16 mouse cellular contexts compared by ENCODE assay signal in the genomic region with DNA sequence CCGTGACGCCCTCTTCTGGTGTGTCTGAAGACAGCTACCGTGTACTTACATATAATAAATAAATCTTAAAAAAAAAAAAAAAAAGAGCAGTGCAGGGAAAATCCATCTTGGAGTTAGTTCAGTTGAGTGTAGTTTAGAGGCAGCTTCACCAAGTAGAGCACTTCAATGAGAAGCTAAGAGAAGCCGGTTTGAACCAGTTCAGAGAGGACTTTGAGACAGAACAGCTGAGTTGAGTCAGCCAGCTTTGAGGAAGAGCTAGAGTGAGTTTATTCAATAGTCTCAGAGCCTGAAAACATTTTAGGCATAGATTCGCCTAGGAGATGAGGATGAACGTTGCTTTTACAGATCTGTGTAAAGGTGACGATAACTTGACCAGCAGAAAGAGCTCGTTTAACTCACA. TPM values are rescaled to one million over a fixed set of nuclear protein-coding genes. Genes with fewer than 3 reads are reported as not detected.
DNase-seq lines count a peak whose midpoint lies in the region; ATAC-seq and TF ChIP-seq lines count a peak whose summit lies in the region.
"Had no signal": no experiment of that assay in that cellular context is flagged by ENCODE, and none has a peak within 500 bp of the region (broad histone marks: within the 10 kb centered on the region; RNA-seq: fewer than 3 reads in every experiment).

No protein-coding gene starts in this region.

- no peak overlapping the region for H3K9ac ChIP-seq in lung, embryonic 14.5 days
- H3K9ac ChIP-seq in ES-E14 (ENCODE audit: insufficient read depth, low read depth, low read length, poor library complexity, severe bottlenecking) = no peak overlapping the region
- H3K9ac ChIP-seq: neural tube, embryonic 12.5 days had no signal

- 78% methylated on average over 8 of the region's 8 CpGs for WGBS in kidney, adult 2 months
- 73% methylated on average over 8 of the region's 8 CpGs for WGBS in lung, embryonic 14.5 days

- peak; percentile 52 for DNase-seq in kidney, adult 2 months
- DNase-seq in kidney, postnatal 10 days = no peak
- DNase-seq in lung, embryonic 14.5 days = no peak
- no peak for DNase-seq in lung, postnatal 25 days (ENCODE audit: low spot score)
- DNase-seq in ES-E14 (ENCODE audit: low read depth, low spot score) = no peak
- DNase-seq in yolk sac, embryonic 10.5 days (ENCODE audit: low spot score) = peak; percentile 12
- DNase-seq in ovary, postnatal 36 days (ENCODE audit: low spot score) = no peak
- DNase-seq: adrenal gland, postnatal 25 days; forebrain, postnatal 0 days; gastrocnemius, postnatal 36 days; heart, postnatal 14 days had no signal

- peaks cover 6% of the 10 kb centered on the region; the same call in 1 of the 2 replicates for H3K4me1 ChIP-seq in kidney, adult 2 months (ENCODE audit: control insufficient read depth, insufficient read depth, low read length)
- H3K4me1 ChIP-seq in lung, embryonic 14.5 days (ENCODE audit: insufficient read depth) = 0 out of 2 replicates have a peak, but pooled peaks cover 3% of the 10 kb centered on the region
- peaks cover 0 to 2% of the 10 kb centered on the region in 2 experiments; a peak in 1 of 4 replicates for H3K4me1 ChIP-seq in ES-E14 (ENCODE audit: control insufficient read depth in 2 of 2, insufficient read depth in 2 of 2, low read length in 2 of 2, poor library complexity in 1 of 2)

- H3K9me3 ChIP-seq in lung, embryonic 14.5 days (ENCODE audit: low read depth, low read length) = no peaks in the 10 kb centered on the region
- H3K9me3 ChIP-seq in ES-E14 (ENCODE audit: control insufficient read depth, insufficient read depth, low read depth, low read length) = no peaks in the 10 kb centered on the region
- H3K9me3 ChIP-seq: forebrain, embryonic 10.5 days; G1E; limb, embryonic 13.5 days; neural tube, embryonic 12.5 days had no signal

- TF ChIP-seq POLR2A in kidney, adult 2 months (IDR thresholded peaks at IDR 0.05; ENCODE audit: low read depth, low read length) = no peak

- TF ChIP-seq CTCF in kidney, adult 2 months (conservative IDR thresholded peaks at IDR 0.05; ENCODE audit: insufficient read depth, insufficient read length, low read depth, low read length) = no peak
- TF ChIP-seq CTCF in lung, embryonic 14.5 days (IDR thresholded peaks at IDR 0.05; ENCODE audit: low read depth) = no peak

- H3K27me3 ChIP-seq in kidney, adult 2 months (replicated peaks; ENCODE audit: control insufficient read depth, insufficient read depth, low read length) = no peaks in the 10 kb centered on the region
- no peaks in the 10 kb centered on the region for H3K27me3 ChIP-seq in lung, embryonic 14.5 days (ENCODE audit: insufficient read depth, low read length)
- H3K27me3 ChIP-seq: limb, embryonic 13.5 days; neural tube, embryonic 12.5 days had no signal

- H3K27ac ChIP-seq in kidney, adult 2 months (ENCODE audit: insufficient read depth, low read depth, low read length) = no peak overlapping the region
- no peak overlapping the region for H3K27ac ChIP-seq in lung, embryonic 14.5 days (ENCODE audit: low read depth)
- H3K27ac ChIP-seq in ES-E14 (ENCODE audit: insufficient read depth, low read depth, low read length, poor library complexity, severe bottlenecking) = no peak overlapping the region
- H3K27ac ChIP-seq: forebrain, embryonic 10.5 days; hindbrain, embryonic 14.5 days; limb, embryonic 13.5 days; neural tube, embryonic 12.5 days had no signal

- H3K4me2 ChIP-seq in lung, embryonic 14.5 days = no peak overlapping the region

- in situ Hi-C loops in ES-E14 (cut with MboI; ENCODE audit: low sequenced_read_pairs in 2 of 2, unreplicated experiment in 2 of 2) = no loop called here

- no peak for ATAC-seq in lung, embryonic 14.5 days (ENCODE audit: insufficient read depth)
- ATAC-seq: forebrain, postnatal 0 days had no signal

- H3K36me3 ChIP-seq in kidney, adult 2 months (ENCODE audit: control insufficient read depth, insufficient read depth, low read length) = peaks cover 17% of the 10 kb centered on the region
- peaks cover 40% of the 10 kb centered on the region for H3K36me3 ChIP-seq in lung, embryonic 14.5 days (ENCODE audit: insufficient read depth)
- H3K36me3 ChIP-seq in ES-E14 (ENCODE audit: control insufficient read depth, insufficient read depth, low read length, poor library complexity, severe bottlenecking) = peaks cover 12% of the 10 kb centered on the region

- no peak overlapping the region for H3K4me3 ChIP-seq in kidney, adult 2 months (ENCODE audit: insufficient read depth, low read depth, low read length)
- 0 out of 2 replicates have a peak overlapping the region, but pooled peaks have one; percentile 50 for H3K4me3 ChIP-seq in lung, embryonic 14.5 days (ENCODE audit: low read depth, low read length)
- peak overlapping the region in 1 of 2 experiments; percentile 90; a peak in 1 of 4 replicates for H3K4me3 ChIP-seq in ES-E14 (ENCODE audit: insufficient read depth in 1 of 2, low read depth in 1 of 2, low read length in 2 of 2, poor library complexity in 1 of 2, severe bottlenecking in 1 of 2)

TF ChIP-seq in ES-E14, 5 proteins besides CTCF, POLR2A, EP300 and RAD21:
- peak; percentile 34; the same call in 1 of the 2 replicates for TF ChIP-seq ZNF384 (IDR thresholded peaks at IDR 0.05; ENCODE audit: low read depth, low read length)
- TF ChIP-seq HCFC1 (IDR thresholded peaks at IDR 0.05; ENCODE audit: borderline replicate concordance, insufficient read depth, low read length) = no peak

RNA-seq across cellular contexts. Expression of a gene that starts 0.7 kb away (rescaled TPM):
- polyA plus RNA-seq in kidney, adult 2 months (2012; rRNA removed) = 9.1 and 10.4 TPM in 2 replicates
- polyA plus RNA-seq in lung, embryonic 14.5 days (2014; fragmentation: Nextera tagmentation; extraction: Ambion mirVana) = 2.6 and 3.4 TPM in 2 replicates
- 2.7 and 2.9 TPM in 2 replicates for total RNA-seq in ES-E14 (2012; rRNA removed)

RNA-seq across cellular contexts. Expression of a gene that starts 31.9 kb away (rescaled TPM):
- polyA plus RNA-seq in kidney, adult 2 months (2012; rRNA removed) = 2.5 and 3.9 TPM in 2 replicates
- 164 and 168 TPM in 2 replicates for polyA plus RNA-seq in lung, embryonic 14.5 days (2014; fragmentation: Nextera tagmentation; extraction: Ambion mirVana)
- 325 and 342 TPM in 2 replicates for total RNA-seq in ES-E14 (2012; rRNA removed)

RNA-seq across cellular contexts. Expression of a gene that starts 38.3 kb away (rescaled TPM):
- 46.7 and 57.9 TPM in 2 replicates for polyA plus RNA-seq in kidney, adult 2 months (2012; rRNA removed)
- polyA plus RNA-seq in lung, embryonic 14.5 days (2014; fragmentation: Nextera tagmentation; extraction: Ambion mirVana) = 39.5 and 41.5 TPM in 2 replicates
- total RNA-seq in ES-E14 (2012; rRNA removed) = 65.9 and 74.3 TPM in 2 replicates

RNA-seq across cellular contexts. Expression of a gene that starts 40.1 kb away (rescaled TPM):
- 6.0 and 9.9 TPM in 2 replicates for polyA plus RNA-seq in kidney, adult 2 months (2012; rRNA removed)
- 21.2 and 27.7 TPM in 2 replicates for polyA plus RNA-seq in lung, embryonic 14.5 days (2014; fragmentation: Nextera tagmentation; extraction: Ambion mirVana)
- 10.1 and 11.4 TPM in 2 replicates for total RNA-seq in ES-E14 (2012; rRNA removed)

RNA-seq across cellular contexts. Expression of a gene that starts 55.7 kb away (rescaled TPM):
- polyA plus RNA-seq in kidney, adult 2 months (2012; rRNA removed) = 2,926 and 3,067 TPM in 2 replicates
- 759 and 786 TPM in 2 replicates for polyA plus RNA-seq in lung, embryonic 14.5 days (2014; fragmentation: Nextera tagmentation; extraction: Ambion mirVana)
- total RNA-seq in ES-E14 (2012; rRNA removed) = 197 and 262 TPM in 2 replicates

Comparison
In these comparisons a context has a peak if more than half of its experiments do, and no peak if none do; other contexts are left out.
1. DNase-seq: peak in kidney, adult 2 months (single experiment) and yolk sac, embryonic 10.5 days (single experiment); none in kidney, postnatal 10 days (single experiment), lung, embryonic 14.5 days (single experiment), lung, postnatal 25 days (single experiment), ES-E14 (single experiment) and ovary, postnatal 36 days (single experiment).
2. RNA of a gene that starts 31.9 kb away (polyA plus RNA-seq): 164 to 168 TPM in lung, embryonic 14.5 days; 2.5 to 3.9 TPM in kidney, adult 2 months; every median in the first group is over 10 times any median in the second.